Mouse (Mus musculus): Measurements from ENCODE around the gene Lgals3. TPM values are rescaled to one million over a fixed set of nuclear protein-coding genes. Genes with fewer than 3 reads are reported as not detected.

Gene Lgals3
- polyA plus RNA-seq, 1 experiment from 2014 or later, result 1.1 TPM

GRCm38 (mm10) chr14:47359610-47360009 lies 7.9 kb upstream of the Lgals3 start:
- no peak for ATAC-seq (ENCODE audit: insufficient read depth, low FRiP score, low TSS enrichment)
- H3K4me3 ChIP-seq (ENCODE audit: low read depth, low read length), result no peak overlapping the region
- H3K9ac ChIP-seq (ENCODE audit: low read length), result no peak overlapping the region
- WGBS, result 84% methylated on average over 3 of the region's 3 CpGs
- H3K4me1 ChIP-seq (ENCODE audit: control insufficient read depth, insufficient read depth, low read length), result no peaks in the 10 kb centered on the region
- no peak for DNase-seq (ENCODE audit: low spot score)
- no peaks in the 10 kb centered on the region for H3K36me3 ChIP-seq (ENCODE audit: control insufficient read depth, insufficient read depth, low read length)
- H3K4me2 ChIP-seq (ENCODE audit: low read depth), result no peak overlapping the region
- no peaks in the 10 kb centered on the region for H3K9me3 ChIP-seq (ENCODE audit: control insufficient read depth, low read length)
- no peaks in the 10 kb centered on the region for H3K27me3 ChIP-seq (ENCODE audit: control insufficient read depth, insufficient read depth, low read length)
- no peak overlapping the region for H3K27ac ChIP-seq (ENCODE audit: low read depth, low read length)

DNA sequence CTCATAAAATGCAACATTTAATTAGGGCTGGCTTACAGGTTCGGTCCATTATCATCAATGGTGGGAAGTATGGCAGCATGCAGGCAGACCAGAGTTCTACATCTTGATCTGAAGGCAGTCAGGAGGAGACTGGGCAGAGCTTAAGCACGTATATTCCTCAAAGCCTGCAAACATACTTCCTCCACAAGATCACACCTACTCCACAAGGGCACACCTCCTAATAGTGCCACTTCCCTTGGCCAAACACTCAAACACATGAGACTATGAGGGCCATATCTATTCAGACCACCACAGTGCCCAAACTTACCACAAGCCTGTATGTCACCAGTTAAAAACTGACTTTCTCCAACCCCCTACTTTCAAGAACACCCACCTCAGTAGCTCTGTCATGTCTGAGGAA lies 6.1 kb upstream of the Lgals3 start:
- Histone ChIP-seq H3K4me3 (ENCODE audit: low read depth, low read length) (no peak overlapping the region), H3K4me2 (ENCODE audit: low read depth) (no peak overlapping the region), H3K9me3 (ENCODE audit: control insufficient read depth, low read length) (no peaks in the 10 kb centered on the region), H3K36me3 (ENCODE audit: control insufficient read depth, insufficient read depth, low read length) (no peaks in the 10 kb centered on the region), H3K27ac (ENCODE audit: low read depth, low read length) (no peak overlapping the region), H3K4me1 (ENCODE audit: control insufficient read depth, insufficient read depth, low read length) (peaks cover 5% of the 10 kb centered on the region; the same call in 1 of the 2 replicates), H3K9ac (ENCODE audit: low read length) (no peak overlapping the region), H3K27me3 (ENCODE audit: control insufficient read depth, insufficient read depth, low read length) (no peaks in the 10 kb centered on the region)
- DNase-seq (ENCODE audit: low spot score) (no peak), ATAC-seq (ENCODE audit: insufficient read depth, low FRiP score, low TSS enrichment) (no peak)
- 92% methylated on average over 2 of the region's 2 CpGs for WGBS

DNA sequence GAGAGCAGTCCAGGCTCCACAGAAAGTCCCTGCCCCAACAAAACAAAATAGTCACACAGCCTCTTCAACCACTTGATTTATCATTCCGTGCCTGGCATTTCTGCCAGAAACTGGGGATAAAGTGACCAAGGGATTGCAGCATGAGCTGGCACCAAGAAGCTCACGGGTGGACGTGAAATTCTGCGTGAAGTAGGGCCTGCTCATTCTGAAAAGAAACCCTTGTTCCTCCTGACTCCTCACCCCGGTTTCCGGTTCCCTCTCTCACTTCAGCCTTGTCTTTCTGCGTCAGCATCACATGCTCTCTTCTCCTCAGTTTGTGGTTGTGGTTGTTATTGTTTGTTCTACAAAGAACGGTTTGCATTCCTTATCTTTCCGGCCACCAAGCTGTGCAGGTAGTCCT lies 5.7 kb upstream of the Lgals3 start:
- Histone ChIP-seq H3K27me3 (ENCODE audit: control insufficient read depth, insufficient read depth, low read length) (no peaks in the 10 kb centered on the region), H3K27ac (ENCODE audit: low read depth, low read length) (no peak overlapping the region), H3K9ac (ENCODE audit: low read length) (no peak overlapping the region), H3K36me3 (ENCODE audit: control insufficient read depth, insufficient read depth, low read length) (no peaks in the 10 kb centered on the region), H3K9me3 (ENCODE audit: control insufficient read depth, low read length) (no peaks in the 10 kb centered on the region), H3K4me2 (ENCODE audit: low read depth) (no peak overlapping the region), H3K4me3 (ENCODE audit: low read depth, low read length) (no peak overlapping the region), H3K4me1 (ENCODE audit: control insufficient read depth, insufficient read depth, low read length) (peaks cover 5% of the 10 kb centered on the region; the same call in 1 of the 2 replicates)
- WGBS, result 89% methylated on average over 9 of the region's 9 CpGs
- ATAC-seq (ENCODE audit: insufficient read depth, low FRiP score, low TSS enrichment) (no peak), DNase-seq (ENCODE audit: low spot score) (no peak)

DNA sequence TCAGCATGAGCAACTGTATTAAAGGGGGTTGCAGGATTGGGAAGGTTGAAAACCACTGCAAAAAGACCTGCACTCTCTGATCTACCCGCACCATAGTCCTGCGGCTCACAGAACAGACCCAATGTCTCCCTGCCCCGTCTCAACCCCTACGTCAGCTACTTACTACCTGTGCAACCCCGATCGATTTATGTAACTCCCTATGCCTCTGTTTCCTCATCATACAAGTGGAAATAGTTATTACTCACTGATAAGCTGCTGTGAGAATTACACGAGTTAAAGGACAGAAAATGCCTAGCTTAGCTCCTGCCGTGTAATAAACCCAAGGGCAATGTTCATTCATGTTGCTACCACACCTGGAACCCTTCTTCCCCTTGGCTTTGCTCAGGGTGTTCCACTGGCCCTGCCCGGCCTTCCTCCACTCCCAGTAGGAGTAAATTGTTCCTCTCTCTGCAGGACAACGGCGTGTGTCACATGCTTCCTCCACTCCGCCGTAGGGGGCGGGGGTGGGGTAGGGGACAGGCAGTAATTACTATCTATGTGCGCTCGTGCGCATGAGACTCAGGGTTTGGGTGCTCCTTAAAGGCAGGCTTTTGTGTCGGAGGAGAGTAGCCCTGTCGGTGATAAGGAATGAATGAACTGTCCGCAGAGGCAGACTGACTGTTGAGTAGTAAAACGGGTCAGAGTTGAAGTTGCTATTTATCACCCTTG lies 2.7 kb upstream of the Lgals3 start:
- Histone ChIP-seq H3K27ac (ENCODE audit: low read depth, low read length) (no peak overlapping the region), H3K27me3 (ENCODE audit: control insufficient read depth, insufficient read depth, low read length) (no peaks in the 10 kb centered on the region), H3K4me2 (ENCODE audit: low read depth) (peak overlapping the region; percentile 27), H3K4me3 (ENCODE audit: low read depth, low read length) (no peak overlapping the region), H3K9me3 (ENCODE audit: control insufficient read depth, low read length) (no peaks in the 10 kb centered on the region), H3K9ac (ENCODE audit: low read length) (0 out of 2 replicates have a peak overlapping the region, but pooled peaks have one; percentile 18), H3K4me1 (ENCODE audit: control insufficient read depth, insufficient read depth, low read length) (peaks cover 5% of the 10 kb centered on the region; the same call in 1 of the 2 replicates), H3K36me3 (ENCODE audit: control insufficient read depth, insufficient read depth, low read length) (no peaks in the 10 kb centered on the region)
- 36% methylated on average over 21 of the region's 21 CpGs for WGBS
- ATAC-seq (ENCODE audit: insufficient read depth, low FRiP score, low TSS enrichment) (no peak), DNase-seq (ENCODE audit: low spot score) (peak; percentile 53)

GRCm38 (mm10) chr14:47366881-47367321 lies 650 bp upstream of the Lgals3 start:
- Histone ChIP-seq H3K27me3 (ENCODE audit: control insufficient read depth, insufficient read depth, low read length) (no peaks in the 10 kb centered on the region), H3K4me2 (ENCODE audit: low read depth) (no peak overlapping the region), H3K9me3 (ENCODE audit: control insufficient read depth, low read length) (no peaks in the 10 kb centered on the region), H3K36me3 (ENCODE audit: control insufficient read depth, insufficient read depth, low read length) (no peaks in the 10 kb centered on the region), H3K27ac (ENCODE audit: low read depth, low read length) (no peak overlapping the region), H3K4me3 (ENCODE audit: low read depth, low read length) (no peak overlapping the region), H3K9ac (ENCODE audit: low read length) (no peak overlapping the region), H3K4me1 (ENCODE audit: control insufficient read depth, insufficient read depth, low read length) (peaks cover 5% of the 10 kb centered on the region; the same call in 1 of the 2 replicates)
- WGBS, result 78% methylated on average over 7 of the region's 7 CpGs
- no peak for DNase-seq (ENCODE audit: low spot score)
- no peak for ATAC-seq (ENCODE audit: insufficient read depth, low FRiP score, low TSS enrichment)

DNA sequence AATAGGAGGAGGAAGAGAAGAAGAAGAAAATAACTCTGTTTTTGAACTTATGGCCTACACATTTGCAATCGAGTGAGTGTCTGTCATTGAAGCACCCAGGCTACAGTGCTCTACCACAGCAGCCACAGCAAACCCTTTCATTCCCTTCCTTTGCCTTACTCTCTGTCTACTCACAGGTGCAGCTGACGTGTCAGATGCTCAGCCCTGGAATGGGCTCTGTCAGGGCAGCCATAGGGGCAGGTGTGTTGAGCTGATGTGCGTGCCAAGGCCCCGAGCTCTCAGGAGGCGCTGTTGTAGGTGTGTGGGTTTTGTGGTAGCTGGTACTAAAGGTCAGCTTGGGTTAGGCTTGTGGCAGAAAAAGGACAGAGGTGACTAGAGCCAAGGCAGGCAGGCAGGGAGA lies 2.2 kb downstream of the Lgals3 start:
- WGBS, result 88% methylated on average over 5 of the region's 5 CpGs

DNA sequence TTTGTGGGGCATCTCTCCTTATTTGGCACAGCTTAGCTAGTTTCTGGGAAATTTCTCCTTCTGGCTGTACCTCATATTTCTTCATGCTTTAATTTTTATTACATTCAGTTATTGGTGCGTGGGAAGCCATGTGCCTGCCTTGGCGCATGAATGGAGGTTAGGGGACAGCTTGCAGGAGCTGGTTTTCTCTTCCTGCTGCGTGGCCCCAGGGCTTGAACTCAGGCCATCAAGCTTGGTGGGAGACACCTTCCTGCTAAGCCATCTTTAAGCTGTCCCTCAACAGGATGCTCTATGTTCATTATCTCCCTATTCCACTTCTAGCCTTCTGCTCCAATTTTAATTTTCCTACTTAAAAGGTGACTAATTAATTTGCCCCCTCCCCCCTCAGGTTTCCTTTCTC lies 3.2 kb downstream of the Lgals3 start:
- H3K27ac ChIP-seq (ENCODE audit: low read depth, low read length), result no peak overlapping the region
- DNase-seq (ENCODE audit: low spot score) (no peak), ATAC-seq (ENCODE audit: insufficient read depth, low FRiP score, low TSS enrichment) (no peak)
- H3K4me2 ChIP-seq (ENCODE audit: low read depth), result no peak overlapping the region
- H3K27me3 ChIP-seq (ENCODE audit: control insufficient read depth, insufficient read depth, low read length), result peaks cover 14% of the 10 kb centered on the region
- H3K4me3 ChIP-seq (ENCODE audit: low read depth, low read length), result no peak overlapping the region
- H3K9ac ChIP-seq (ENCODE audit: low read length), result no peak overlapping the region
- no peaks in the 10 kb centered on the region for H3K9me3 ChIP-seq (ENCODE audit: control insufficient read depth, low read length)
- H3K36me3 ChIP-seq (ENCODE audit: control insufficient read depth, insufficient read depth, low read length), result no peaks in the 10 kb centered on the region
- WGBS, result 91% methylated on average over 3 of the region's 3 CpGs
- 0 out of 2 replicates have a peak, but pooled peaks cover 3% of the 10 kb centered on the region for H3K4me1 ChIP-seq (ENCODE audit: control insufficient read depth, insufficient read depth, low read length)

More for the DNA sequence above, 2.2 kb downstream of the Lgals3 start:
- Histone ChIP-seq H3K27me3 (ENCODE audit: control insufficient read depth, insufficient read depth, low read length) (peaks cover 14% of the 10 kb centered on the region), H3K36me3 (ENCODE audit: control insufficient read depth, insufficient read depth, low read length) (no peaks in the 10 kb centered on the region), H3K4me3 (ENCODE audit: low read depth, low read length) (no peak overlapping the region), H3K27ac (ENCODE audit: low read depth, low read length) (no peak overlapping the region), H3K9me3 (ENCODE audit: control insufficient read depth, low read length) (no peaks in the 10 kb centered on the region), H3K4me1 (ENCODE audit: control insufficient read depth, insufficient read depth, low read length) (peaks cover 7% of the 10 kb centered on the region; the same call in 1 of the 2 replicates), H3K4me2 (ENCODE audit: low read depth) (no peak overlapping the region), H3K9ac (ENCODE audit: low read length) (no peak overlapping the region)
- no peak for DNase-seq (ENCODE audit: low spot score)
- no peak for ATAC-seq (ENCODE audit: insufficient read depth, low FRiP score, low TSS enrichment)

- Histone ChIP-seq H3K4me3 (ENCODE audit: low read depth, low read length) (no peak overlapping the region), H3K9me3 (ENCODE audit: control insufficient read depth, low read length) (no peaks in the 10 kb centered on the region), H3K27ac (ENCODE audit: low read depth, low read length) (no peak overlapping the region), H3K4me1 (ENCODE audit: control insufficient read depth, insufficient read depth, low read length) (0 out of 2 replicates have a peak, but pooled peaks cover 3% of the 10 kb centered on the region), H3K4me2 (ENCODE audit: low read depth) (no peak overlapping the region), H3K9ac (ENCODE audit: low read length) (no peak overlapping the region), H3K27me3 (ENCODE audit: control insufficient read depth, insufficient read depth, low read length) (peaks cover 14% of the 10 kb centered on the region), H3K36me3 (ENCODE audit: control insufficient read depth, insufficient read depth, low read length) (no peaks in the 10 kb centered on the region)
- no peak for DNase-seq (ENCODE audit: low spot score)
- no peak for ATAC-seq (ENCODE audit: insufficient read depth, low FRiP score, low TSS enrichment)
- WGBS, result 74% methylated on average over 6 of the region's 6 CpGs
These were observed 4.1 kb downstream of the Lgals3 start for GRCm38 (mm10) chr14:47371689-47372088.

All from neural tube, embryonic 11.5 days (tissue).